Mouse (Mus musculus) liver, postnatal 0 days (tissue): Measurements from ENCODE around the gene Rnf103.

Source experiments
- CTCF ChIP-seq: sonication (generic); IDR thresholded peaks from 2 replicates; pipeline ENCODE4 v1.5.1; 2016; ENCODE audit warnings: antibody characterized with exemption, low read depth
- EP300 ChIP-seq: IDR thresholded peaks from 2 replicates; pipeline ENCODE4 v1.6.1; 2016; ENCODE audit warnings: antibody characterized with exemption, low read depth, mild to moderate bottlenecking

DNA sequence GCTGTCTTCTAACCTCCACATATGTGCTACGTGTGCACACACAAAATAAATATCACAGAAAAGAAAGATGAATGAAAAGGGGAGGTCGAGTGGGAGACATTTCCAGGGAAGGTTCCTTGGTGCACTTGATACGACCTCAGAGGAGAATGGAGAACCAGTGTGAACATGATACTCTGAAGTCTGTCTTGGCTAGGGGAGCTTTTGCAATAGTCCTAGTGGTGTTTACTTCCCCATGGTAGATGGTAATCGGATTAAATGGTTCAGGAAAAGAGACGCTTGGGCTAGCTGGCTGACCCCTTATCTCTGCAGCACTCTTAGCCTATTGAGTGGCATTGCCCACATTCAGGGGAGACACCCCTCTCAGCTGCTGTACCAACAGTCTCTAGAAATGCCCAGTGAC, 16.9 kb upstream of the Rnf103 start:
- TF ChIP-seq CTCF (no peak), EP300 (no peak)
